Mouse (Mus musculus) c-Kit-positive CD71-negative TER-119-negative erythroid progenitor cells, embryonic 14.5 days (primary cell): Measurements from ENCODE around the gene N4bp2l1.
A peak's percentile ranks its signal among the peaks of the same experiment; 100 is the strongest.

ENCODE experiments used
- DNase-seq: peaks from one replicate; pipeline ENCODE4 v3.0.0-alpha.2; 2013; ENCODE audit warnings: low read depth

N4bp2l1 gene

DNA sequence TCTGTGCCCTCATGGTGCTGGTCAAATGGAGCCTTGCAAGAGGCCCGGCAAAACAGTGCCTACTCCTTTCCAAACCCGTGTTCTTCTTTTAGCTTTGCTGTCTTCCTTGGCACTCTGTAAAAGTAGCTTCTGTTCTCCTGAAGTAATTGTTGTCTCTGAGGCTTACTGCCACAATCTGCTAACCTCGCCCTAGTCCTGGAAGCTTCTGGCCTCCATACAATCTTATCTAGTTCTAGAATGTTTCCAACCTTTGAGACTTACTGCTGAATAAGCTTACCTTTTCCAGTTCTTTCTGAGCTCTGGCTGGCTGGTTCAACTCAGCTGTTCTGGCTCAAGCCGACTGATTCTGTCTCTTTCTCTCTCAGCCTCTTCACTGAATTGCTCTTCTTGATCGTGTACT is 35.2 kb downstream of the N4bp2l1 start:
- DNase-seq: no peak

DNA sequence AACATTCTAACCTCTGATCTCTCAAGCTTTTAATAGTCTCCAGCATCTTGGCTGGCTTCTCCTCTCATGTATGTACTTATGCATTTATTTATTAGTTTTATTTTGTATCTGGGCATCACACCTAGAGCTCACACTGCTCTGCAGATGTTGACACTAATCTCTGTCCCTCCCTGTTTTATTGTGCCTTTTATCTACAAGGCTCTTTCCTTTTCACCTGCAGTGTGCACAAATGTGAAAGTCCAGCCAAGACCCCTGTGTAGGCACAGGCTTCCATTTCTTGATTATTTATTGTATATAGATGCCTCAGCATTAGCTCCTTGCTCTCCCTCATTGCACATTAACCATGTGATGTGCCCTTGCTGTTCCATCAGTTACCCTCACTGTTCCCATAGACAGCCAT is 35.6 kb downstream of the N4bp2l1 start:
- DNase-seq: no peak

DNA sequence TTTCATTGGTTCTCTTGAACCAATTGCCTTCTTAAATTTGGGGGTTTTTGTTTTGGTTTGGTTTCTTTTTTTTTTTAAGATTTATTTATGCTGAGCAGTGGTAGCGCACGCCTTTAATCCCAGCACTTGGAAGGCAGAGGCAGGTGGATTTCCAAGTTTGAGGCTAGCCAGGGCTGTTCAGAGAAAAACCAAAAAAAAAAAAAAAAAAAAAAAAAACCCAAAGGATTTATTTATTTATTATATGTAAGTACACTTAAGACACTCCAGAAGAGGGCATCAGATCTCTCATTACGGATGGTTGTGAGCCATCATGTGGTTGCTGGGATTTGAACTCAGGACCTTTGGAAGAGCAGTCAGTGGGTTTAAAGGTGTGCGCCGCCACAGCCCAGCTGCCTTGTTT is 36.1 kb downstream of the N4bp2l1 start:
- no peak for DNase-seq

DNA sequence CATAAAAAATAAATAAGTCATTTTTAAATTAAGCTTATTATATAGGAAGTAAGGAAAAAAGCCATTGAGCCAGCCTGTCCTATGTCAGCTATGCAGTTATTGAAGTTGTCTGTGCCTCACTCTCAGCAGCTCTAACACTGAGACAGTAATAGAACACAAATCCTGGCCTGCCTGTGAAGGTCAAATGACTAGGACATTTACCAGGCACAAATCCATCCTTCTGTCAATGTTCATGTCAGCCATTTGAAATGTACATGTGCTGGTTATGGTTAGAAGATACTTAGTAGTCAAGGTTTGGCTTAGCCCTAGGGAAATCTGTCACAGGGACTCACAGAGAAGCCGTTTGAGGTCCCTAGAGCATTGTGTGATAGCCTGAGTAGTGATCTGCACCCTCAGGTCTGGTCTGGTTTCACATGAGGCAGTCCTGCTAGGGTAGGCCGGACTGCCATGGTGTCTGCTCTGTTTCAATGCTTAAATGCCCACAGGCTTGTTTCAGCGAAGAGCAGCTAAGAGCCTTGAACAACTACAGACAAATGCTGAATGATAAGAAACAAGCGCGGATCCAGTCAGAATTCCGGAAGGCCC is 37.4 kb downstream of the N4bp2l1 start:
- DNase-seq: no peak

DNA sequence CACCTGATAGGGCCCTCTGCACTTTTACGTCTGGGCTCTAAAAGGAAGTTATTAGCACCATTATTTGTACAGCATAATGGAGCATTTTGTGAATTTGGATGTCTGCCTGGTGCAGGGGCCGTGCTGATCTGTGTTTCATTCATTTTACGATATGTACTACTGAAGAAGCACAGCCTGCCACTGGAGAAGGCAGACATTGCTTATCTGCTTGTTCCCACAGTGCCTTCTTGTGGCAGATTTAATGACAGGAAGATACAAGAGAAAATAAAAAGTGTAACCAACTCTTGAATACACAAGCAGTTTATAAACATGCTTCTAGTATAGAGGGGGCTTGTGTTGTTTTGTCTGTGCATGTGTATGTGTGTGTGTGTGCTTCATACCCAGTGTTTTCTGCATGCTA is 45.4 kb downstream of the N4bp2l1 start:
- DNase-seq: no peak

DNA sequence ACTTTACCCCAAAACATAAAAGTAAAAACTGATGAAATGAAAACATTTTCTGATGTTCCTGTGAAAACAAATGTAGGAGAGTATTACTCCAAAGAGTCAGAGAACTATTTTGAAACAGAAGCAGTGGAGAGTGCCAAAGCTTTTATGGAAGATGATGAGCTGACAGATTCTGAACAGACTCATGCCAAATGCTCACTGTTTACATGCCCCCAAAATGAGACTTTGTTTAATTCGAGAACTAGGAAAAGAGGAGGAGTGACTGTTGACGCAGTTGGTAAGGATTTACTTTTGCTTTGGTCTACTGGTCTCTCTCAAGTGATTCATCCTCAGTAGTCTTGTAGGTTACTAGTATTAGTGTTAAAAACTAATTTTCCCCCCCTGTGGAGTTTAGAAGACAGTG is 53.8 kb downstream of the N4bp2l1 start:
- DNase-seq: no peak

DNA sequence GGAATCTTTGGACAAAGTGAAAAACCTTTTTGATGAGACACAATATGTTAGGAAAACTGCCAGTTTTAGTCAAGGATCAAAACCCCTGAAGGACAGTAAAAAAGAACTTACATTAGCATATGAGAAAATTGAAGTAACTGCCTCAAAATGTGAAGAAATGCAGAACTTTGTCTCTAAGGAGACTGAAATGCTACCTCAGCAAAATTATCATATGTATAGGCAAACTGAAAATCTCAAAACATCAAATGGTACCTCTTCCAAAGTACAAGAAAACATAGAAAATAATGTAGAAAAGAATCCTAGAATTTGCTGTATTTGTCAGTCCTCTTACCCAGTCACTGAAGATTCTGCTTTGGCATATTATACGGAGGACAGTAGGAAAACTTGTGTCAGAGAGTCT is 55.7 kb downstream of the N4bp2l1 start:
- DNase-seq: no peak

DNA sequence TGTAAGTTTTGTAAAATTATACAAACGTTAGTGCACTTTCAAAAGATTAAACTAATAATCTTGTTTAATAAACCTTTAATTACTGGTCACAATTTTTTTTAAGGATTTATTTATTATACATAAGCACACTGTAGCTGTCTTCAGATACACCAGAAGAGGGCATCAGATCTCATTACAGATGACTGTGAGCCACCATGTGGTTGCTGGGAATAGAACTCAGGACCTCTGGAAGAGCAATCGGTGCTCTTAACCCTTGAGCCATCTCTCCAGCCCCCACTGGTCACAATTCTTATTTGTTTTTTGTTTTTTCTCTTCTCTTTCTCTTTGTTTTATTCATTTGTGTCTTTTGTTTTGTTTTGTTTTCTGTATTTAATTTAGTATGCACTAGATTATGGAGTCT is 71.7 kb downstream of the N4bp2l1 start:
- DNase-seq: no peak

DNA sequence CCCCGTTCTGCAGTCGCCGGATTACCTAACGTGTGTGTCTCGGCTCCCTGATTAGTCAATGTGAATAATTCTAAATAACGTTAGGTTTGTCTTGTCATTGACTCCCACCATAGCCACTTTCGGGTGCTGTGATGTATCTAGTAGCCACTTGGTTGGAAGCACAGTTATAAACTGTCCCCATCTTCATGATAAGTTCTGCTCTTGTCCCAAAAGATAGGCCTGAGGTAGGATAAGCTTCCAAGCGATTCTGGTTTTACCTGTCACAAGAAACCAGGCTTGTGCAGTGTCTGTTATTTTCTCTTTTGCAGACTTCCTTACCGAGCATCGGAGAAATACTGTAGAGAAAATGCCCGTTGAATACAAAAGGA is 74.1 kb downstream of the N4bp2l1 start:
- DNase-seq: no peak

DNA sequence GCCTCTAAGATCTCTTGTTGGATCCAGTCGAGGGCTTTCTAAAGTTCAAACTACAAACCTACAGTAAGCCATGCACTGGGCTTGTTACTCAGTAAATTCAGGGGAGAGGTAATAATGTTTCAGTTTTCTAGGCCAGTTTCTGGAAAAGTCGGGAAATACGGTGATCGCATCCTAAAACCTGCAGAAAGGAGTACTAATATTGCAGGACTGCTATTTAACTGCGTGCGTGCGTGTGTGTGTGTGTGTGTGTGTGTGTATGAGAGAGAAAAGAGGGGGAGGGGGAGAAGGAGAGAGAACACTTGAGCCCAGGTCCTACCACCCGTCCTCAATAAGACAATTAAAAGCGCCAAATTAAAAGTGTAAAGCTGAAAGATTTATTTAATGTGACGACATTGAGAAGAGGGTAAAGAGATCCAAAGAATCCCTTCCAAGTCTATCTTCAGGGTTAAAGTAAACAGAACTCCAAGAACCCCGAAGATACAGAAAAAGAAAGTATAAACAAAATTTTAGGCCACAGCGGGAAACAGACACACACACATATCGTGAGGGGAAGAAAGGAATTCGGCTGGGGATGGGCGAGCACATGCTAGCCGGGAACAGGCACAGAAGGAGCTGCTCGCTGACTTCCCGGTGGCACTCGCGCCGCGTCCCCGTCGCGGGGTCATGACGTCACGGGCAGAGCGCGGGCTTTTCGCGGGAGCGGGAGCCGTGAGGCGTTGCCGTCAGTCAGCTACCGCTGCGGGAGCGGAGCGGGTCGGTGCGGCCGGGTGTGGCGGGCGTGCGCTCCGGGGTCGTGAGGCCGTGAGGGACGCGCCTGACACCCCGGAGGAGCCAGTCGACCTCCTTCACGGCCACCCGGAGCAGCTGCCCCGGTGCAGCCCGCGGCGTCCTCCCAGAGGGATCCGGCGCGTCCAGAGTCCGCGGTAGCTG is 74.8 kb downstream of the N4bp2l1 start, which contains the start of gene Brca2:
Gene Brca2 (plus strand): TSS at position 694 of the 930 bp plus-strand sequence.
- peak; percentile 81 for DNase-seq
